Mouse (Mus musculus): ENCODE results near the gene Ppp4c.
A peak's percentile ranks its signal among the peaks of the same experiment; 100 is the strongest.
"Not testable (repeated sequence)": the region's sequence is repeated elsewhere in the genome, so short reads cannot be mapped to it uniquely, and the experiment has no call there.

Ppp4c gene

GRCm38 (mm10) chr7:126780971-126781635 lies 11.2 kb downstream of the Ppp4c start, which contains the start of gene Tbx6:
Tbx6 (plus strand) TSS chr7:126781483.
- DNase-seq (ENCODE audit: low read depth) = no peak

GRCm38 (mm10) chr7:126779983-126780970 lies 12.0 kb downstream of the Ppp4c start:
- DNase-seq (ENCODE audit: low read depth) = peak; percentile 91

DNA sequence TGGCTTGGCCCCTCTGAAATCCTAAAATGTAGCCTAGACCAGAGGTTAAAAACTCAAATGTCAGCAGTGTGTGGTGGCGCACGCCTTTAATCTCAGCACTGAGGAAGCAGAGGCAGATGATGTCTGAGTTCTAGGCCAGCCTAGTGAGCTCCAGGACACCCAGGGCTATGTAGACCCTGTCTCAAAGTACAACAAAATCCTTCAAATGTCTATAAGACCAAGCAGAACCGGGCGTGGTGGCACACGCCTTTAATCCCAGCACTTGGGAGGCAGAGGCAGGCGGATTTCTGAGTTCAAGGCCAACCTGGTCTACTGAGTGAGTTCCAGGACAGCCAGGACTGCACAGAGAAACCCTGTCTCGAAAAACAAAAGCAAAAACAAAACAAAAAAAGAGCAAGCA lies 13.2 kb downstream of the Ppp4c start:
- DNase-seq (ENCODE audit: low read depth) = not testable (repeated sequence)

GRCm38 (mm10) chr7:126778147-126778546 lies 14.1 kb downstream of the Ppp4c start:
- no peak for DNase-seq (ENCODE audit: low read depth)

- no peak for DNase-seq (ENCODE audit: low read depth)
Measured at GRCm38 (mm10) chr7:126777476-126777875, 14.8 kb downstream of the Ppp4c start.

- peak; percentile 93 for DNase-seq (ENCODE audit: low read depth)
Measured at GRCm38 (mm10) chr7:126776598-126777057, 15.7 kb downstream of the Ppp4c start, which contains the start of gene Ypel3. Ypel3 (plus strand) TSS chr7:126776955.

GRCm38 (mm10) chr7:126775978-126776234 lies 16.4 kb downstream of the Ppp4c start:
- DNase-seq (ENCODE audit: low read depth) = no peak

DNA sequence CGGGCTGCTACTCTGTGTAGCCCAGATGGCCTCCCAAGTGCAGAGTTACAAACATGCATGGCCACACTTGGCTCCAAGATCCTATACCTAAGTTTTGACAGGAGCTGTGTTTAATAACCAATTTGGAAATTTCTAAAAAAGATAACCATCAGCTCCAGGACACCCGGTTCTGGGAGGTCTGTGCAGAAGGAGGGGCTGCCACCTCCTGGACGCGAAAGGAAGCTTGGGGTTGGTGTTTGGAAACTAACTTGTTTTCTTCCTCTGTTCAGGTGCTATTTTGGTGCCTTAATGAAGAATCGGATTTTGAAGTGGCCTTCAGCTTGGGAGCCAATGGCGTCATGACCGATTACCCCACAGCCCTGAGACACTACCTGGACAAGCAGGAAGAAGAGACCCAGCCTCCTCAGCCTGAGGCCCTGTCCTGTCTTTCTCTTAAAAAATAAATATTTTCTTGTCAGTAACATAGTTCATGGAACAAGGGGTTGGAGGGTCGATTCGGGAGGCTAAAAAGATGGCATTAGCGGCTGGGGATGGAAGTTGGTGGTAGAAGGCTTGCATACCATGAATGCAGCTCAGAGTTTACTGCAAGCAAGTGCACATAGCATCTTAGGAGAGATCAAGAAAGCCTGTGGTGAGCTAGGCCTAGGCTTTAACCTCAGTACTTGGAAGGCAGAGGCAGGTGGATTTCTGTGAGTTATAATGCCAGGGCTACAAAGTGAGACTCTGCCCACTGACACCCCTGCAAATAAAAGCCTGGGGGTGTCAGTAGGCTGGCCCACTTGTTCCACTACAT lies 16.9 kb downstream of the Ppp4c start:
- peak; percentile 51 for DNase-seq (ENCODE audit: low read depth)

DNA sequence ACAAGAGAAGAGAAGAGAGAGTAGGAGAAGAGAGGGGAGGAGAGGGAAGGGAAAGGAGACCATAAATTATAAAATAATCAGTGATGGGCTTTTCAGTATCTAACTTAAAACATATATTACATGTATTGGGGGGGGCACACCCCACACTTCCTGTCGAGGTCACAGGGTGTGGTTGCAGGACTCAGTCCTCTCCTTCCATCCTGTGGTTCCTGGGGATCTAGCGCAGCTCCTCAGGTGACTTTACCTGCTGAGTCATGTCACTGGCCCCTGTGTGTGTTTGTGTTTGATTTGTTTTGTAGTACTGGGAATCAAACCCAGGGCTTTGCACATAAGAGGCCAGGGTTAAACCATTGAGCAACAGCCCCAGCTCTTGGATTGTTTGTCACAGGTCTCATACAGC lies 17.8 kb downstream of the Ppp4c start:
- no peak for DNase-seq (ENCODE audit: low read depth)

DNA sequence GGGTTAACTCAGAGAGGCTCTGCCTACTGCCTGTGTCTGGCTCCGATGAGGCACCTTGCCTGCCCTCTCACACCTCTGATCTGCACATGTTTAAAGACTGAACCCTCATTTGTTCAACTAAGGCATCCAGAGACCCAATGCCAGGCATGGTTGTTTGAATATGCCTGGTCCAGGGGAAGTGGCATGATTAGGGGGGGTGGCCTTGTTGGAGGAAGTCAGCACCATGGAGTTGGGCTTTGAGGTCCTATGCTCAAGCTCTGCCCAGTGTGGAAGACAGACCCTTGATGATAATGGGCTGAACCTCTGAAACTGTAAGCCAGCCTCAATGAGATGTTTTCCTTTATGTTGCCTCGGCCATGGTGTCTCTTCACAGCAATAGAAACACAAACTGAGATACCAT lies 18.9 kb downstream of the Ppp4c start:
- no peak for DNase-seq (ENCODE audit: low read depth)

GRCm38 (mm10) chr7:126770784-126771183 lies 21.5 kb downstream of the Ppp4c start:
- no peak for DNase-seq (ENCODE audit: low read depth)

GRCm38 (mm10) chr7:126767001-126767400 lies 25.3 kb downstream of the Ppp4c start:
- no peak for DNase-seq (ENCODE audit: low read depth)

DNA sequence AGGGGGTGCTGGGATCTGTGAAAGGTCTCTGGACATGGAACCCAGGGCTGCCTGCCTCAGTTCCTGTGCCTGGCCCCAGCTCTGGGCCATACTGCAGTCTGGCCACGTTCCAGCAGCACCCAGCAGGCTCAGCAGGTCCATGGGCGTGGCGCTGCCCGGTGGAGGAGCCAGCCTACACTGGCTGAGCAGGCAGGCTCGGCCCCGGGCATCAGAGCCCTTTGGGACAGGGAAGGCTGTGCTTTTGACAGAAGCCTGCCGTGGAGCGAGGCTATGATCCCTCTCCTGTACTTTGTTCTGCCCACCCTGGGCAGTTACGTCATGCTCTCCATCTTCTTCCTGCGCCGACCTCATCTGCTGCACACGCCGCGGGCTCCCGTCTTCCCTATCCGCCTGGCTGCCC lies 26.1 kb downstream of the Ppp4c start, which contains the start of gene Gdpd3:
Gene Gdpd3, plus strand, starts transcription at position 134 of the 400 bp plus-strand sequence.
- no peak for DNase-seq (ENCODE audit: low read depth)

DNA sequence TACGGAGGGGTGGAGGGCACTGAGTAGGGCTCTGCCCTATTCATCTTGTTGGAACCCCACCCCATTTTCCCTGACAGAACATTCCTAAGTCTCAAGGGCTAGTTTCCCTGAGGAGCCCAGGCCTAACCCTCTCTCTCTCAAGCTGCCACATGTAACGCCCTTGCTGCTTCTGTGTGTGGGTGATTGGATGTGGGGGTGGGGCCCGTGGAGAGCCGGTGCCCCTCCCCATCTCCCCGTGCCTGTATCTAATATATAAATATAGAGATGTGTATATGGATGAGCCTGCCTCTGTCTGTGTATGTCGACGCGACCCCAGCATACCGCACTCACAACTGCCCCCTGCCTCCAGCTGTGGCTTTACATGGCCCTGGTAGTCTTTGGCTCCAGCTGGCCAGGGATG lies 26.8 kb downstream of the Ppp4c start:
- no peak for DNase-seq (ENCODE audit: low read depth)

- no peak for DNase-seq (ENCODE audit: low read depth)
Measured at GRCm38 (mm10) chr7:126762471-126763008, 29.8 kb downstream of the Ppp4c start.

DNA sequence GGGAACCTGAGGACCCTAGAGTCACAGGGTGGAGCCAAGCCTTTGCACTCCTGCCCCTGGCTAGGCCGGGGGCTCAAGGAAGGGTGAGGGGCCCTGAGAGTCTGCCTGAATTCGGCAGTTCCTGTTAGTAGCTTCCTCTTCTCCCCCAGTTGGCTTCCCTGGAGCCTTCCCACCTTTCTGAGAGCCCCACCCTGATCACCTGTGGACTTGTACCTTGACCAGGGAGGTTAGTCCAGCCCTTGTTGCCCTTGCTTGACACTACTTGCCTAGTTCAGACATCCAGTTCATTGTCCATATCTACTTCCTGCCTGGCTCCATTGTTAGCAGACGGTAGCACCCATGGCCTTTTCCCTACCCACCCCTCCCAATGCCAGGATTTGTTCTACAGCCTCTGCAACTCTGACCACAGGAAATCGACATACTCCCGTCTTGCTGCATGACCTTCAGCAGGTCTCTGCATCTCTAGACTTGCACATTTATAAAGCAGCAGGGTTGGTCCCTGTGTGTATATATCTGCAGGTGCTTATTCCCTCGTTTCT lies 30.7 kb downstream of the Ppp4c start:
- peak; percentile 36 for DNase-seq (ENCODE audit: low read depth)

DNA sequence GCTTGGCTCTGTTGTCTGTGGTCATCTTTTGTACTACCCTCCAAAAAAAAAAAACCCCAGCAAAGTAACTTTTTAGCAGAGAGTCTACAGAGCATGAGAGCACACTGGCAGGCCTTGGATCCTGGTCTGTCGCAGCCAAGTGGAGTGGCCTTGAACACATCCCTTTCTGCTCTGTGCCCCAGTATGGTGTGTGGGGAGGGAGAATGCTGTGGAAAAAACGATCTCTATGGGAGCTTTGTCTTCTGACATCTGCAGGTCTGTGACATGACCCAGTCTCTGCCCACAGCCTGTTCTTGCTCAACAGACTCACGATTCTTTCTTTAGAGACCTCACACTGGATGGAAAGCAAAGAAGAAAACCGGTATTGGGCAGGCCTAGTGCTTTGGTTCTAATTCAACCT lies 31.3 kb downstream of the Ppp4c start:
- DNase-seq (ENCODE audit: low read depth) = peak; percentile 43

DNA sequence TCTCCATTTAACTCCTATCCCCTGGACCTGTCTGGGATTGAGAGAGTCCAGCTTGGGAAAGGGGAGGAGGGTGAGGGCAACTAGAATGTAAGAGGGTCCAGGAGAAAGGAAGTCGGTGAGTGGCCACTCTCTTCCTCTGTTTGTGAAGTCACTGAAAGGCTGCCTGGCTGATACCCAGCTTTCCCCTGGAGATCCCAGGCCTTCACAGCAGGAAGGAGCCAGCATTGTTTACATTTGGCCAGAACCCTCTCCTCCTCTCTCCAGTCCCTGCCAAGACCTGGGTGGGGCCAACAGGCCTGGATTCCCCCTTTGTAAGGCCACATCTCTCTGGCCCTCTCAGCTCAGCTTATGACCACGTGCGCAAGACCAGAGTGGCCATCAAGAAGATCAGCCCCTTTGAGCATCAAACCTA lies 31.9 kb downstream of the Ppp4c start:
- peak; percentile 46 for DNase-seq (ENCODE audit: low read depth)

GRCm38 (mm10) chr7:126759672-126760390 lies 32.5 kb downstream of the Ppp4c start:
- DNase-seq (ENCODE audit: low read depth) = no peak

DNA sequence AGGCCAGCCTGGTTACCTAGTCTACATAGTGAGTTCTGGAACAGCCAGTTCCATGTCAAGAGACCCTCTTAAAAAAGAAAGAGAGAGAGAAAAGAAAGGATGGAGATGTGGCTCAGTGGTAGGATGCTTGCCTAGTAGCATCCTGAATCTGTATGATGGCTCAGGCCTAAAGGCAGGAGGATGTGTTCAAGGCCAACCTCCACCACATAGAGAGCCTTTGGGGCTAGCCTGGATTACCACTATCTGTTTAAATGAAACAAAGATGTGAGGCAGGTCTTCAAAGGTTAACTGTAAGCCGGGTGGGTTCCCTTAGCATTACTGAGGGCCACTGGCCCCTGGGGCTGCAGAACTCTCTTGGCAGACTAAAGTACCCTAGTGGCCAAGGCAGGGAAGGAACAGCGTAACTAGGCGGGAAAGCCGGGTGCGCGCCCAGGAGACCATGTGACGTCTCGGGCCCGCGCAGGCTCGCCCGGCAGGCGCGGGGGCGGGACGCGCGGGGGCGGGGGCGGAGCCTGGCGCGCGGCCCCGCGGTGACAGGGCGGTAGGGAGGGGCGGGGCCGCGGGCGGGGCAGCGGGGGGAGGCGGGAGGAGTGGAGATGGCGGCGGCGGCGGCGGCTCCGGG lies 33.1 kb downstream of the Ppp4c start, which contains the start of gene Mapk3:
Gene Mapk3, plus strand, starts transcription at position 552 of the 622 bp plus-strand sequence.
- peak; percentile 92 for DNase-seq (ENCODE audit: low read depth)
